Mouse (Mus musculus) heart, embryonic 13.5 days (tissue): Measurements from ENCODE around the gene Srgap3. TPM values are rescaled to one million over a fixed set of nuclear protein-coding genes. Genes with fewer than 3 reads are reported as not detected.

ENCODE experiments used
- ATAC-seq: fragments of 200-750 bp; cut with Nextera tagmentation; 2 replicates; pipeline ENCODE4 v1.8.0; 2017; ENCODE audit warnings: moderate TSS enrichment; ENCODE audit not compliant: insufficient number of reproducible peaks, low FRiP score, low TSS enrichment; ENCODE audit errors: extremely low read depth
- H3K27ac ChIP-seq: fragments of 300-500 bp; sonication (generic); replicated peaks from 2 replicates; pipeline ENCODE4 v1.5.1; 2015; ENCODE audit warnings: moderate library complexity, mild to moderate bottlenecking, inconsistent platforms
- H3K27me3 ChIP-seq: fragments of 300-500 bp; sonication (generic); replicated peaks from 2 replicates; pipeline ENCODE4 v1.6.1; 2015; ENCODE audit warnings: mild to moderate bottlenecking, inconsistent platforms
- H3K36me3 ChIP-seq: fragments of 300-500 bp; sonication (generic); 2 replicates; pipeline ENCODE4 v1.6.1; 2015; ENCODE audit warnings: mild to moderate bottlenecking, inconsistent platforms
- H3K4me1 ChIP-seq: fragments of 300-500 bp; sonication (generic); 2 replicates; pipeline ENCODE4 v1.6.1; 2015; ENCODE audit warnings: inconsistent platforms
- H3K4me2 ChIP-seq: fragments of 300-500 bp; sonication (generic); 2 replicates; pipeline ENCODE4 v1.6.1; 2015; ENCODE audit warnings: inconsistent platforms, mild to moderate bottlenecking, moderate library complexity
- H3K4me3 ChIP-seq: fragments of 300-500 bp; sonication (generic); 2 replicates; pipeline ENCODE4 v1.5.1; 2015; ENCODE audit warnings: moderate library complexity, mild to moderate bottlenecking, inconsistent platforms
- H3K9ac ChIP-seq: fragments of 300-500 bp; sonication (generic); 2 replicates; pipeline ENCODE4 v1.6.1; 2015; ENCODE audit warnings: inconsistent platforms, mild to moderate bottlenecking, moderate library complexity
- H3K9me3 ChIP-seq: fragments of 300-500 bp; sonication (generic); 2 replicates; pipeline ENCODE4 v1.6.1; 2016; ENCODE audit warnings: inconsistent platforms
- WGBS: fragments of 180-500 bp; shearing (Covaris S2); methylation state at CpG from one replicate; pipeline ENCODE4 v1.1.7; 2015; ENCODE audit warnings: mixed read lengths; 5-methylcytosine and 5-hydroxymethylcytosine counted together
- polyA plus RNA-seq: library from polyadenylated mRNA; unstranded; fragments of >200 nt; fragmentation: Nextera tagmentation; extraction: Ambion mirVana; gene quantifications from 2 replicates; pipeline ENCODE4 v1.2.1, GENCODE M21; 2015

The Srgap3 gene
- polyA plus RNA-seq, 1 experiment from 2014 or later = 0.60 TPM

DNA sequence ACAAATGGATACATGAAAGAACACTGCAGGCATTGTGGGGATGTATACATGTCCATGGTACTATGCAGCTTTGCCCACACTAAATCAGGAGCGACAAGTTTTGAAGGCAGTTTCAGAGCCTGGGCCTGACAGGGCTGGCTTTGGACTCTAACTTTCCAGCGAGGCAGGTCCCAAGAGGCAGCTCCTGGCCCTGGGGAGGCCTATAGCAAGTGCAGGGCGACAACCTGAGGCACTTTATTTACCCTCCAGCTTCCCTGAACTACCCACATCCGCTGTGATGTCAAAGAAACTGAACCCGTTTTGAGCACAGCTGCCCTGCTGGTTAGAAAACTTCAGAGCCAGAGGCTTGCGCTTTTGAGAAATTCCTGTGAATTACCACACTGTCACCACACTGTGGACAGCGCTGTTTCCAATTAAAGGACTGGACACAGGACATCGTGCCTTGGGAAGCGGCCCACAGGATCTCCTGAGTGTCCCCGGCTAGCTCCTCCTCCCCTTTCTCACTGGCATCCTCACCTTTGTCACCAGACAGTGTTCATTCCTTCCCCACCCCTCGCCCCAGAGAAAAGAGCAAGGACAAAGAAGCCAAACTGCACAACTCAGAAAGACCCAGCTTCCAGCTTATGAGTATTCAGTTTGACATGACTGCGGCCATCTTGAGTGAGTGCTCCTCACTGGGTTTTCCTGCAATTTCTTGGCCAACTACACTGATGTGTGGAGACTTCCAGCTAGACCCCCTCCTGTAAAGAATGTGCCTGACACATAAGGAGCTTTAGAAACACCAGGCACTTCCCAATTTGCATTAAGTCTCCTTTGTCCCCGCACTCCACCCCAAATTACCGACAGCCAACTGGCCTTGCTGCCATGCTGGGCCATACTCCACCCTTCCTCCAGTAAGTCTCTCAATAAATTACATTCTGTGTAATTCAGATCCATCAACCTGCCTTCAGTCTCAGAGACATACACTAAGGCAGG lies 94.5 kb downstream of the Srgap3 start:
- Histone ChIP-seq H3K27me3 (no peaks in the 10 kb centered on the region; the same call in 1 of the 2 replicates), H3K27ac (no peak overlapping the region), H3K9ac (no peak overlapping the region), H3K4me1 (no peaks in the 10 kb centered on the region), H3K9me3 (no peaks in the 10 kb centered on the region), H3K4me3 (no peak overlapping the region), H3K4me2 (no peak overlapping the region), H3K36me3 (no peaks in the 10 kb centered on the region)
- 65% methylated on average over 14 of the region's 14 CpGs for WGBS
- ATAC-seq = no peak

DNA sequence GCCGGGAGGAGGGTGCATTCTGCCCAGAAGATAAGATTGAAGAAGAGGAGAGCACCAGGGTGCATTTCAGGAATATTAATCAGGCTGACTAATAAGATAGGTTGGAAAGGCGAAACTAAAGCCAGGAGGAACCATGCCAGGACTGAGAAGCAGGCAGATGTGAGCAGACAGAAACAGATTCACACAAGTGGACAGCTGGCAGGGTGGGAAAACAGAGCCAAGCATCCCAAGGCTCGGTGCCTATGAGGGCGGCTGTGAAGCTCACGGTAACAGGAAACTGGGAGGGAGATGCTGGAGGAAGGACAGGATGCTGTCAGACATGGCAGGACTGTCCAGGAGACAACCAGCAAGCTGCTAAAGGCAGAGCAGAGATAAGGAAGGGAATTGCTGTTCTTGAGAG lies 96.3 kb downstream of the Srgap3 start:
- ATAC-seq = no peak
- H3K36me3 ChIP-seq = no peaks in the 10 kb centered on the region
- no peak overlapping the region for H3K4me2 ChIP-seq
- no peaks in the 10 kb centered on the region for H3K9me3 ChIP-seq
- no peak overlapping the region for H3K9ac ChIP-seq
- no peaks in the 10 kb centered on the region for H3K4me1 ChIP-seq
- no peak overlapping the region for H3K27ac ChIP-seq
- H3K27me3 ChIP-seq = no peaks in the 10 kb centered on the region; the same call in 1 of the 2 replicates
- 44% methylated on average over 5 of the region's 5 CpGs for WGBS
- no peak overlapping the region for H3K4me3 ChIP-seq

DNA sequence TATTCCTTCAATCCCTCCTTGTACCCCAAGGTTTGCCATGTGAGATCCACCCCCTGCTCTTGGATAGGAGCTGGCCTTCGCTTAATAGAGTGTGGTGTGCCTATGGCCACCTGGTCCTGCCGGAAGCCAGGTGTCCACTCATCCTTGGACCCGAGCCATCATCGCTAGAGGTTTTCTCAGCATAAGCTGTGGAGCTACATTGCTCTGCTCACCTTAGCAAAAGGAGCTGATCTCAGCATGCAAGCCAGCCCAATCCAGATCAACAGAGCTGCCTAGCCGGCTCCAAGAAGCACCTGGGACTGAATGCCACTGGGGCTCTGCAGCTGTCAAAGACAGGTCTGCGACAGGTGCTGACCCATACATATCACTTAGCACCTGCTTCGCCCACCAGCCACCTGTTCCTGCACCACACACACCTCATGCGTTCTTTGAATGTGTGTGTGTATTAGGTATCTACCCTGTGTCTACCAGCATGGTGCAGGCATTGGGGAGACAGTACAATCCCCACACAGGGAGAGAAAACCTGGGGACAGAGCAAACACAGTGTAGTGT lies 98.4 kb downstream of the Srgap3 start:
- H3K4me3 ChIP-seq = no peak overlapping the region
- 79% methylated on average over 8 of the region's 8 CpGs for WGBS
- H3K27ac ChIP-seq = no peak overlapping the region
- H3K9me3 ChIP-seq = no peaks in the 10 kb centered on the region
- H3K36me3 ChIP-seq = no peaks in the 10 kb centered on the region
- H3K27me3 ChIP-seq = no peaks in the 10 kb centered on the region; the same call in 1 of the 2 replicates
- H3K4me1 ChIP-seq = no peaks in the 10 kb centered on the region
- ATAC-seq = no peak
- no peak overlapping the region for H3K9ac ChIP-seq
- H3K4me2 ChIP-seq = no peak overlapping the region

DNA sequence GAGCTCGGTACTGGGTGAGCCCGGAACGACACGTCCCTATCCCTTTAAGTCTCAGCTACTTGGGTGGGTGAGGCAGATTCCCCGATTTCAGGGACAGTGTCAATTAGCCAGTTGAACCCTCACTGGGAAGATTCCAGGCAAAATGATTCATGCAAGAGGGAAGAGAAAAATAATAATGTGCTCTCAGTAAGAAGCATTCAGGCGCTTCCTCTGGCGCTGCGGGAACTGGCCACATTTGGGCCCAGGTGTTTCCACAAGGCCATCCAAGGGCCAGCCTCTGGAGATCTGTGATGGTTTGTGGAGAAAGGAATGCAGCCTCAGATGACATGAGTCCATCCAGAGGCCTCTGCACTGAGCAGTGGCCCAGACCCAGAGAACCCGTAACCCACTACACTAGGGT lies 100.2 kb downstream of the Srgap3 start:
- 84% methylated on average over 9 of the region's 9 CpGs for WGBS
- Histone ChIP-seq H3K4me3 (no peak overlapping the region), H3K36me3 (no peaks in the 10 kb centered on the region), H3K9me3 (no peaks in the 10 kb centered on the region), H3K4me1 (no peaks in the 10 kb centered on the region), H3K27me3 (no peaks in the 10 kb centered on the region; the same call in 1 of the 2 replicates), H3K4me2 (no peak overlapping the region), H3K27ac (no peak overlapping the region), H3K9ac (no peak overlapping the region)
- ATAC-seq = no peak

DNA sequence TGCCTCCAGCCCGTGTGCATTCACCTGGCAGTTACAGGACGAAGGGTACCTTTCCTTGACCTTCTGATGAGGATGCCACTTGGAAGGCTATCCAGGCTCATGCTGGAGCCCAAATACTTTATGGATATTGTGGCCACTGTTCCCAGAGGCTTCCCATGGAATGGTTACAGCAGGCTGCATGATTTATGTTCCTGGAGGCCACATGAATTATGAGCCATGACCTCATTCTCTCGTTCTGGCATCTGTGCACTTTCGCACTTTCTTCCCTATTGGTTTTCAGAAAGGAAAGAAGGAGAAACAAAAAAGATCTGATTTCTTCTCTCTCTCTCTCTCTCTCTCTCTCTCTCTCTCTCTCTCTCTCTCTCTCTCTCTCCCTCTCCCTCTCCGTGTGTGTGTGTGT lies 104.6 kb downstream of the Srgap3 start:
- no peaks in the 10 kb centered on the region for H3K36me3 ChIP-seq
- no peaks in the 10 kb centered on the region for H3K9me3 ChIP-seq
- H3K9ac ChIP-seq = no peak overlapping the region
- no peak for ATAC-seq
- no peak overlapping the region for H3K4me2 ChIP-seq
- no peaks in the 10 kb centered on the region for H3K4me1 ChIP-seq
- WGBS = 83% methylated on average over 4 of the region's 5 CpGs
- peaks cover 5% of the 10 kb centered on the region; the same call in 1 of the 2 replicates for H3K27me3 ChIP-seq
- no peak overlapping the region for H3K27ac ChIP-seq
- H3K4me3 ChIP-seq = no peak overlapping the region

DNA sequence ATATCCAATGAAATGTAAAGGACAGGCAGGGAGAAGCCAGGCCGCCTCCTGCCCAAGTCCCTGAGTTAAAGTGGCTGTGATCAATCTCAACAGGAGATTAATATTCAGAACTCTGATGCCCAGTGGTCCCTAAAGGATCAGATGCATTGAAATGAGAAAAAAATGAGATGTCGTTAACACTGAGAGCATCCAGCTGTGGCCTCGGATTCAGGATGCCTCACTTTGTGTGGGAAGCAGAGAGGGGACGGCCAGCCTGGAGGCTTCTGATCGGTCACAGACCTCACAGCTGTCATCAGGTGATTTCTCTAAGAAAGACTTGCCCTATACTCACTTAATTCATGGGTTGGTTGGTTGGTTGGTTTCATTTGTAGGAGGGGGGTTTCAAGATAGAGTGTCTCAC lies 106.7 kb downstream of the Srgap3 start:
- ATAC-seq = no peak
- H3K27me3 ChIP-seq = peaks cover 5% of the 10 kb centered on the region; the same call in 1 of the 2 replicates
- H3K4me3 ChIP-seq = no peak overlapping the region
- H3K9ac ChIP-seq = no peak overlapping the region
- H3K9me3 ChIP-seq = no peaks in the 10 kb centered on the region
- no peaks in the 10 kb centered on the region for H3K4me1 ChIP-seq
- H3K27ac ChIP-seq = no peak overlapping the region
- H3K36me3 ChIP-seq = no peaks in the 10 kb centered on the region
- WGBS = 49% methylated on average over 5 of the region's 5 CpGs
- H3K4me2 ChIP-seq = no peak overlapping the region

DNA sequence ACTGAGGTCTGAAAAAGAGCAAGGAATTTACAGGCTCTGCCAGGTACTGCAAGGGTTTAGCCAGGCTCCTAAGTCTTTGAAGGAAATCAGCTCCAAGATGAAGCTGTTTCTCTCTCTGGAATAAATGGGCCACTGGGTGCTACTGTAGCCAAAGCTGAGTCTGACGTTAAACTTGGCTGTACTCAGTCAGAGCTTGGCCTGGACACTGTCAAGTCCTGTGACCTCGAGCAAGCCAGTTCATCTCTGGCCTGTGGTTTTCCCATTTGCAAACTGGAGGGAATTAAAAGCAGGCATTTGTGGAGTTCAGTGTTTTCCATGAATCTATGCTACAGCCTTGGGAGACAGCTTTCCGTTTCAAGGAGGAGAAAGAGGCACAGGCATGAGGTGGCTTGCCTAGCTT lies 107.7 kb downstream of the Srgap3 start:
- ATAC-seq = no peak
- Histone ChIP-seq H3K4me3 (no peak overlapping the region), H3K27me3 (peaks cover 5% of the 10 kb centered on the region; the same call in 1 of the 2 replicates), H3K9me3 (no peaks in the 10 kb centered on the region), H3K27ac (no peak overlapping the region), H3K9ac (no peak overlapping the region), H3K4me1 (no peaks in the 10 kb centered on the region), H3K36me3 (no peaks in the 10 kb centered on the region), H3K4me2 (no peak overlapping the region)
- 61% methylated on average over 3 of the region's 3 CpGs for whole genome bisulfite sequencing

DNA sequence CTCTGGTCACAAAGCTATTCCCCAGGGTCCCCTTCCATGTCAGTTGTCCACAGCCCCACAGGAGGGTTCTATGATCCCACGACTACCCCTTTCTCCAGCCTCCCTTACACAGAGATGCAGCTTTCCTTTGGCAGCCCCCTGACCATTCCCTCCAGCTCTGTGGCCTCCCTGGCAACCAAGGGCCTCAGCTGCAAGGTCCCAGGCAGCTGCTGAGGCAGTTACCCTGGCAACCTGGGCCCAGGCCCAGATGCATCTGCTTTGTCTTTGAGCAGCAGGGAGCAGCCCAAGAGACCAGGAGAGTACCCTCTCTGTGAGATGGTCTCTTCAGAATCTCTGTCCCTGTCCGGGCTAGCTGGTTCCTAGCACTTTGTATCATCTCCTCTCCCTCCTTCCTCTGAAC lies 108.2 kb downstream of the Srgap3 start:
- Histone ChIP-seq H3K36me3 (no peaks in the 10 kb centered on the region), H3K27me3 (peaks cover 5% of the 10 kb centered on the region; the same call in 1 of the 2 replicates), H3K9me3 (no peaks in the 10 kb centered on the region), H3K27ac (no peak overlapping the region), H3K4me2 (no peak overlapping the region), H3K4me1 (no peaks in the 10 kb centered on the region), H3K9ac (no peak overlapping the region), H3K4me3 (no peak overlapping the region)
- no peak for ATAC-seq
- WGBS = 62% methylated on average over 2 of the region's 2 CpGs

DNA sequence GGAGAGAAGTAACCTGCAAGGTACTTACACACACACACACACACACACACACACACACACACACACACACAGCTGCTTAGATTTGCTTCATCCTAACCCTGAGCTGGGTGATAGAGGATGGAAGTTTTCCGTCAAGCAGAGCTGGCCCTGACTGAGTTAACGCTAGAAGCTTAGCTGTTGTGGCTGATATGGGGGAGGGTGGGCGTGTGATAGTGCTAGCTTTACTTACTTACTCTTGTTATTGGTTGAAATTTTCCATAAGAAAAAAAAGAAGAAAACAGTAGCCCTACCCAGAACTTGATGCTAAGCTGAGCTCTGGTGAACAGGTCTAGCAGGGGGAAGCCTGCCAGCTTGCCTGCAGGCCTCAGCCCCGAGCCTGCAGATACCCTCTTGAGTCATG lies 110.4 kb downstream of the Srgap3 start:
- Histone ChIP-seq H3K4me1 (no peaks in the 10 kb centered on the region), H3K36me3 (no peaks in the 10 kb centered on the region), H3K4me2 (no peak overlapping the region), H3K27me3 (peaks cover 5% of the 10 kb centered on the region; the same call in 1 of the 2 replicates), H3K4me3 (no peak overlapping the region), H3K27ac (no peak overlapping the region), H3K9me3 (no peaks in the 10 kb centered on the region), H3K9ac (no peak overlapping the region)
- 58% methylated on average over 4 of the region's 4 CpGs for WGBS
- ATAC-seq = no peak

DNA sequence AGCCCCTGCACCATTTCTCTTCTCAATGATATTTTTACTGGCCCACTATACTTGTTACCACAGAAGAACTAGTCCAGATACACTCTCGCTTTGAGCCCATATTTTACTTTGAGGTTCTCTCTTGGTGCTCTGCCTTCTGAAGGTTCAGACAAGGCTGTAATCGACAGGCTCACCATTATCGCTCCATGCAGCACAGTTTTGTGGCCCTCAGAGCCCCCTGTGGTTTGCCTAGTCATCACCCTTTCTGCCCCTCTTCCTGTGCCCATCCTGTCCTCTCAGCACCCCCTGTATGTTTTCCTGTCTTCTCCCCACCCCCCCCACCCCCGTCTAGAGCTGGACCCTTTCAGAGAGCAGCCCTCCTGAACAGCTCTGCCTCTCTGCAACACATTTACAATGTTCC lies 111.7 kb downstream of the Srgap3 start:
- Histone ChIP-seq H3K4me1 (no peaks in the 10 kb centered on the region), H3K27ac (no peak overlapping the region), H3K4me2 (no peak overlapping the region), H3K9me3 (no peaks in the 10 kb centered on the region), H3K9ac (no peak overlapping the region), H3K4me3 (no peak overlapping the region), H3K27me3 (peaks cover 5% of the 10 kb centered on the region; the same call in 1 of the 2 replicates), H3K36me3 (no peaks in the 10 kb centered on the region)
- WGBS = 53% methylated on average over 4 of the region's 4 CpGs
- no peak for ATAC-seq

DNA sequence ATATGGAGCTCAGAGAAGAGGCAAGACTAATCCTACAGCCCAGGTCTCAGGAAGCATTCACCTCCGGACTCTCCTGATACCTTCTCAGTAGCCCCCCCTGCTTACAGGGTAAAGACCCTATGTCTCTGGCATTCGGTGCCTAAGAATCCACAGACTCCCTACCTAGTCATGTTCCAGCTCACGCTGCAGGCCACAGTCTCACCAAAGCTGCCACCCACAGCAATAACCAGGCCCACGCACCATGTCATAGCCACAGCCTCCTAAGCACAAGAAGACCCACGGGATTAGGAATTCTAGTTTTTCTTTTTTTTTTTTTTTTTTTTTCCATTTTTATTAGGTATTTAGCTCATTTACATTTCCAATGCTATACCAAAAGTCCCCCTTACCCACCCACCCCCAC lies 112.6 kb downstream of the Srgap3 start:
- Histone ChIP-seq H3K36me3 (no peaks in the 10 kb centered on the region), H3K27me3 (peaks cover 5% of the 10 kb centered on the region; the same call in 1 of the 2 replicates), H3K4me2 (no peak overlapping the region), H3K4me1 (no peaks in the 10 kb centered on the region), H3K9ac (no peak overlapping the region), H3K4me3 (no peak overlapping the region), H3K27ac (no peak overlapping the region), H3K9me3 (no peaks in the 10 kb centered on the region)
- ATAC-seq = no peak
- 75% methylated on average over 5 of the region's 5 CpGs for WGBS
